Mouse (Mus musculus) kidney, adult 10 weeks (tissue): ENCODE measurements around the gene Ttc3. TPM values are rescaled to one million over a fixed set of nuclear protein-coding genes. Genes with fewer than 3 reads are reported as not detected.

Source experiments
- polyA plus RNA-seq: library from polyadenylated mRNA; stranded (reverse); fragments of 350-450 nt; fragmentation: Illumina TruSeq; extraction: RNeasy Lipid Tissue Mini Kit (QIAGEN cat#74804); gene quantifications from one replicate; pipeline ENCODE4 v1.2.3, GENCODE M21; 2014; ENCODE audit warnings: low read depth, low replicate concordance

Gene Ttc3
- polyA plus RNA-seq, result 88.5 TPM

DNA sequence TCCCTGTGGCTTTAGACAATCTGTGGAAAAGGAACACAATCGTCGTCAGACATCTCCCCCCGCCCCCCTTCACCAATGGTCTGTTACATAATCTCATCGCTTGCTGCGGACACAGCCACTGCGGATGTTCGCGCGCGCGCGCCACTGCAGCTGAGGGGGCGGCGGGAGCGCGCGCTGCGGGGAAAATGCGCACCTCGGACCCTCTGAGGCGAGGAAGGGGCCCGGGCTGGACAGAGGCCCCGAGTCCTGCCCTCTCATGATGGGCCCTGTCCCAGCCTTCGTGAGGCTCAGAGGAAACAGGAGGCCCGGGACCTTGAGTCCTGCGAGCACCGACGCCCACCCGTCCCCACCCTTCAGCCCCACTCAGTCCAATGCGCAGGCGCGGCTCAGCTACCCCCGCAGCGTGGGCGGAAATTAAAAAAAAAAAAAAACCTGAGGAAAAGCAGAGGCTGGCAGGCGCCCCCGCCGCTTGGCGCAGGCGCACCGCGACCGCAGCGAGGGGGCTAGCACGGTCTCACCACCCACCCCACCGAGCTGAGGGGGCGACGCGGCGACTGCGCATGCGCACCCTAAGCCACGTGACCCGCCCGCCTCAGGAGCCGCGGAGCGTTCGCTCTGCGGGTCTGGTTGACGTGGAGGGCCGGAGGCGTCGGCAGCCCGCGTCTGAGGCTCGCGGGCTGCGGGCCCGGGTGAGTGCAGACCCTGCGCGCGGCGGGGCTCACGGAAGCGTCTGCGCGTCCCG, at the start of gene Ttc3:
TSS of gene Ttc3 (plus strand) at position 446 of the 742 bp plus-strand sequence.

DNA sequence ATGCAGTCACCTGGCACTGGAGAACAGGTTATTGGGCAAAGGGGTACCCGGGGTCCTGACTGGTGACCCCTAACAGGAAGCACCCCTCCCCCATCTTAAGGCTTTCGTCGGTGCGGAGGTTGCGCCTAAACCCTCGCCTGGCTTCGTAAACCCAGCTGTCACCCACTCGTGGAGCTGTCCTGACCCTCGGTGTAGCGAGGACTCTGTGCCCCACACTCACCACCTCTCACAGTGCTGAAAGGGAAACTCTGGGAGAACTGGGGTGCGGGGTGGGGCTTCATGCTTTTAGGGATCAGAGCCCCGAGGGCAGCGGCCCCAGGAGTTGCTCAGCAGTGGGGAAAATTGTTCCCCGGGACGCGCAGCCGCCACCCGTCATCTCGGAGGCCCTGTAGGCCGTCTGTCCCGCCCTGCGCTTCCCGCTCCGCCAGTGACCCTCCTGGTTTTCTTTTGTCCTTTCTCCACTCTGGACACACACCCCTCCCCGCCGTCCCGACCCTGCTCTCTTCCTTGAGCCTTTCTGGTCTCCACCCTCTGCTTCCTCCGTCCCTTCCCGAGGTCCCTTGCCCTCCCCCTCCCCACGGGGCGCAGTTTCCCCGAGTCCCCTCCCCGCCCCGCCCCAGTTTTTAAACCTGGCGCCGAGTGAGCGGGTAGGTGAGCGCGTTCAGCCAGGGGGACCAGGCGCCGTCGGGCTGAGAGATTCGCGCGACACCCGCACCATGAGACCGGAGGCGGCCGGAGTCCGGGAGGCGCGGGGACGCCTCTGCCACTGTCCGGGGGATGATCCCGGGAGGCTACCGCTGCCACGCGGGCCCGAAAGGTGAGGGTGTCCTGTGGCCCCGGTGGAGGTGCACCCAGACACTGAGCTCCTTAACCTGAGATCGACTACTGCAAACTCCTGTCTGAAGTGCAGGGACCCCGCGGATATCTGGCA, 42.4 kb upstream of the Ttc3 start, which contains the start of gene Ripply3:
TSS of gene Ripply3 (plus strand) at position 640 of the 931 bp plus-strand sequence.

DNA sequence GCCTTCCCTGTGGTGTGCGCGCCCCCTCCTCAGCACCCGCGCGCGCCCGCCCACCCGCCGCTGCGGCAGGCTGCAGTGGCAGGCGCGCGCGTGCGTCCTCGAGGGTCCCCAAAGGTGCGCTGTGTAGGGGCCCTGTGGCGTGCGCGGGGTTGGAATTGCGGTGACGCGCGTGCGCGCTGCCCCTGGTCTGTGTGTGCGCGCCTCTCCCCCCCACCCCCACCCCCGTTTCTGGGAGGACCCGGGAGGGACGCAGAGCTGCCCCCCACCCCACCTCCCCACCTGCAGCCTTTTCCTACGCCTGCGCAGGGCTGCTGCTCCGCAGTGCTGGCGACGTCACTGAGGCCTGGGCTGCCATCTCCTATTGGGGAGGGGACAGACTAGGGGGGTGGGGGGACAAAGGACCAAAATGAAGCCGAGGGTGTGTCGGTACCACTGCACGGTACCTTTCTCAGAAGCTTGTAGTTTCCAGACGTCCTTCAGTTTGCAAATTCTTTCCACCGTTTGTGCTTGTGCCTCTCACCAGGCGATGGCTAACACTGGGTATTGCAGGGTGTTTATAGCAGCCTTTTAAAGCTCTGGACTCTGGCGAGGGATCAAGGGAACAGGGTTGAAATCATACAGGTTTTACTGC, 998 bp downstream of the Ttc3 start, which contains the start of gene Pigp:
TSS of gene Pigp (minus strand) at position 542 of the 631 bp plus-strand sequence.

Other genes with a start within 250 kb of the Ttc3 start
- gene Hlcs, start 57.0 kb upstream of the Ttc3 start, polyA plus RNA-seq, result 5.5 TPM
- 5.9 TPM for gene Ripply3, start 42.2 kb upstream of the Ttc3 start, polyA plus RNA-seq
- 336 TPM for gene Pigp, start 1.2 kb downstream of the Ttc3 start, polyA plus RNA-seq
- 13.7 TPM for gene Vps26c, start 156.2 kb downstream of the Ttc3 start, polyA plus RNA-seq
- 32.3 TPM for gene Dyrk1a, start 199.4 kb downstream of the Ttc3 start, polyA plus RNA-seq